In genomic region chr3:16657566-16657965, GRCm38 (mm10) we compare ENCODE assay signal across 27 mouse cellular contexts.
"Had no signal": no experiment of that assay in that cellular context is flagged by ENCODE, and none has a peak within 500 bp of the region (broad histone marks: within the 10 kb centered on the region; RNA-seq: fewer than 3 reads in every experiment).

No protein-coding gene starts in this region.

- H3K4me2 ChIP-seq: embryonic facial prominence, embryonic 12.5 days; embryonic facial prominence, embryonic 13.5 days; embryonic facial prominence, embryonic 15.5 days; forebrain, embryonic 12.5 days; heart, embryonic 11.5 days had no signal

- H3K9me3 ChIP-seq: embryonic facial prominence, embryonic 10.5 days; embryonic facial prominence, embryonic 12.5 days; embryonic facial prominence, embryonic 13.5 days; embryonic facial prominence, embryonic 15.5 days; forebrain, embryonic 10.5 days; forebrain, embryonic 12.5 days; heart, embryonic 10.5 days had no signal

- H3K36me3 ChIP-seq: embryonic facial prominence, embryonic 10.5 days; embryonic facial prominence, embryonic 12.5 days; embryonic facial prominence, embryonic 13.5 days; embryonic facial prominence, embryonic 15.5 days; forebrain, embryonic 10.5 days; forebrain, embryonic 12.5 days; heart, embryonic 10.5 days had no signal

- ATAC-seq: forebrain, embryonic 14.5 days had no signal

- H3K4me3 ChIP-seq: embryonic facial prominence, embryonic 10.5 days; embryonic facial prominence, embryonic 12.5 days; embryonic facial prominence, embryonic 13.5 days; embryonic facial prominence, embryonic 15.5 days; erythroblast, embryonic 14.5 days; forebrain, embryonic 10.5 days; forebrain, embryonic 12.5 days; gastrocnemius, adult 2 months; heart, adult 2 months; heart, embryonic 10.5 days had no signal

- H3K4me1 ChIP-seq: embryonic facial prominence, embryonic 10.5 days; embryonic facial prominence, embryonic 12.5 days; embryonic facial prominence, embryonic 13.5 days; embryonic facial prominence, embryonic 15.5 days; forebrain, embryonic 10.5 days; forebrain, embryonic 12.5 days; heart, embryonic 10.5 days had no signal

- H3K27me3 ChIP-seq: embryonic facial prominence, embryonic 12.5 days; embryonic facial prominence, embryonic 13.5 days; embryonic facial prominence, embryonic 15.5 days; forebrain, embryonic 12.5 days had no signal

- DNase-seq: cerebellum, adult 2 months; cerebellum, adult 8-10 months; cerebellum, adult 9-10 months; cerebellum, adult 9-11 months; cerebellum, postnatal 10 days; cerebellum, postnatal 14 days; cerebellum, postnatal 25 days; cerebellum, postnatal 36 days; embryo, embryonic 11 days; gastrocnemius, adult 2 months; gastrocnemius, postnatal 10 days; gastrocnemius, postnatal 14 days; gastrocnemius, postnatal 25 days; gastrocnemius, postnatal 36 days; heart, adult 11 months; heart, adult 18-20 months; heart, adult 2 months had no signal

- H3K27ac ChIP-seq: embryonic facial prominence, embryonic 10.5 days; embryonic facial prominence, embryonic 12.5 days; embryonic facial prominence, embryonic 13.5 days; embryonic facial prominence, embryonic 15.5 days; forebrain, embryonic 10.5 days; forebrain, embryonic 12.5 days; gastrocnemius, adult 2 months; heart, adult 2 months; heart, embryonic 10.5 days had no signal

- H3K9ac ChIP-seq: embryonic facial prominence, embryonic 12.5 days; embryonic facial prominence, embryonic 13.5 days; embryonic facial prominence, embryonic 15.5 days; forebrain, embryonic 12.5 days had no signal
